Mouse (Mus musculus) midbrain, postnatal 0 days (tissue): ENCODE results near the gene Rgsl1. TPM values are rescaled to one million over a fixed set of nuclear protein-coding genes. Genes with fewer than 3 reads are reported as not detected.

Experiments used
- ATAC-seq: fragments of 200-750 bp; cut with Nextera tagmentation; 2 replicates; pipeline ENCODE4 v1.8.0; 2017; ENCODE audit warnings: moderate number of reproducible peaks, mild to moderate bottlenecking, moderate TSS enrichment, moderate library complexity; ENCODE audit not compliant: low FRiP score
- DNase-seq: peaks from one replicate; pipeline ENCODE4 v3.0.0-alpha.2; 2015; ENCODE audit warnings: low spot score
- H3K27ac ChIP-seq: fragments of 300-500 bp; sonication (generic); 2 replicates; pipeline ENCODE4 v1.5.1; 2014; ENCODE audit warnings: low read depth, mild to moderate bottlenecking, low read length, mixed read lengths
- H3K27me3 ChIP-seq: fragments of 300-500 bp; sonication (generic); 2 replicates; pipeline ENCODE4 v1.6.1; 2014; ENCODE audit warnings: low read length, control low read depth, mixed read lengths; ENCODE audit not compliant: insufficient read depth
- H3K36me3 ChIP-seq: fragments of 300-500 bp; sonication (generic); 2 replicates; pipeline ENCODE4 v1.6.1; 2014; ENCODE audit warnings: low read length, control low read depth, mixed read lengths; ENCODE audit not compliant: insufficient read depth
- H3K4me1 ChIP-seq: fragments of 300-500 bp; sonication (generic); 2 replicates; pipeline ENCODE4 v1.6.1; 2014; ENCODE audit warnings: mild to moderate bottlenecking, control low read depth, antibody characterized with exemption, low read length, mixed read lengths; ENCODE audit not compliant: insufficient read depth
- H3K4me2 ChIP-seq: fragments of 300-500 bp; sonication (generic); 2 replicates; pipeline ENCODE4 v1.6.1; 2014; ENCODE audit warnings: low read depth, mild to moderate bottlenecking, low read length, mixed read lengths; ENCODE audit not compliant: poor library complexity, severe bottlenecking
- H3K4me3 ChIP-seq: fragments of 300-500 bp; sonication (generic); 2 replicates; pipeline ENCODE4 v1.5.1; 2014; ENCODE audit warnings: low read depth, mild to moderate bottlenecking, low read length, moderate library complexity
- H3K9ac ChIP-seq: fragments of 300-500 bp; sonication (generic); replicated peaks from 2 replicates; pipeline ENCODE4 v1.6.1; 2014; ENCODE audit warnings: mild to moderate bottlenecking, low read length, moderate library complexity, mixed read lengths; ENCODE audit not compliant: poor library complexity, severe bottlenecking
- H3K9me3 ChIP-seq: fragments of 300-500 bp; sonication (generic); 2 replicates; pipeline ENCODE4 v1.6.1; 2016; ENCODE audit warnings: low read length, control low read depth
- CTCF ChIP-seq: IDR thresholded peaks from 2 replicates; pipeline ENCODE4 v1.5.1; 2016; ENCODE audit warnings: antibody characterized with exemption, mild to moderate bottlenecking
- WGBS: fragments of 180-500 bp; shearing (Covaris S2); extraction: QIAGEN DNeasy Blood & Tissue Kit; methylation state at CpG from one replicate; pipeline ENCODE4 v1.1.7; 2014; 5-methylcytosine and 5-hydroxymethylcytosine counted together
- polyA plus RNA-seq: library from polyadenylated mRNA; unstranded; fragments of >200 nt; fragmentation: Nextera tagmentation; extraction: Ambion mirVana; gene quantifications from 2 replicates; pipeline ENCODE4 v1.2.1, GENCODE M21; 2015
- total RNA-seq: library from RNA; depleted of rRNA; stranded (reverse); fragments of >200 nt; gene quantifications from 2 replicates; pipeline ENCODE4 v1.2.3, GENCODE M21; 2014

The Rgsl1 gene
- total and polyA plus RNA-seq, 2 experiments from 2014 or later: 0.05 to 0.12 TPM

DNA sequence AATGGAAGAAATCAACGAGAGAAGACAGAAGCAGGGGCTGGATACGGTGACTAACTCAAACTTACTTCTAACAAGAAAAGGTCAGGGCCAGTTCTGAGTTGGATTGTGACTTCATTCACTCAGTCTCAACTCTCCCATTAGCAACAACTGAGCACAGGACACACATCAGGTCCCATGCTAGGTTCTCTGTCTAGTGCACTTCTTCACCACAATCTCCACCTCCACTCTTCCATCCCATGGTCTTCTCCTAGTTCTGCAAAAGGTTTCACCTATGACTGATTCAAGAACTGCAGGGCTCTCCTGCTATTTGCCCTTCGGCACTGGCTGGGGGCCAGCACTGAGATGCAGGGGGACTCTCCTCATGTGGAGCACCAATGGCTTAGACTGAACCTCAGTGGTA, 49.7 kb downstream of the Rgsl1 start:
- H3K9ac ChIP-seq: no peak overlapping the region
- H3K9me3 ChIP-seq: no peaks in the 10 kb centered on the region
- DNase-seq (no peak), ATAC-seq (no peak)
- H3K4me1 ChIP-seq: no peaks in the 10 kb centered on the region
- H3K4me2 ChIP-seq: no peak overlapping the region
- H3K4me3 ChIP-seq: no peak overlapping the region
- no peak overlapping the region for H3K27ac ChIP-seq
- 91% methylated on average over 3 of the region's 3 CpGs for WGBS
- no peak for TF ChIP-seq CTCF
- H3K27me3 ChIP-seq: no peaks in the 10 kb centered on the region
- no peaks in the 10 kb centered on the region for H3K36me3 ChIP-seq

DNA sequence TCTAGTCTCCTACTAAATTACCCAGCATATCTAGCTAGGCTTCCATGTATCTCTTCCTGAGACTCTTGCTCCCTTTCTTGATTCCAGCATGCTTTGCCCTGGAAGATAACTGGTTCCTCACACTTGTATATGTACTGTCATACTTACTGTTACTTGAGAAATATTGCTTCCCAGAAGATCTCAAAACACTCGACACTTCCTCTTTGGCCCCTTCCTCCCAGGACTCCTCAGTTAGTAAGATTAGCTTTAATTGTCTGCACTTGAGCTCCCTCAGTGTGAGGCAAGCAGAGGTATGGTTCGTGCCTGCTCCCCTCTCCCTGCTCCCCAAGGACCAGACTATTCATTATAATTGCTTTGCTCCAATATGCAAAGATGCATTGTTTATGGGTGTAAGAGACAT, 53.2 kb downstream of the Rgsl1 start:
- DNase-seq: no peak
- ATAC-seq: no peak
- Histone ChIP-seq H3K4me2 (no peak overlapping the region), H3K36me3 (no peaks in the 10 kb centered on the region), H3K9ac (no peak overlapping the region), H3K27me3 (no peaks in the 10 kb centered on the region), H3K27ac (no peak overlapping the region), H3K4me3 (no peak overlapping the region), H3K4me1 (no peaks in the 10 kb centered on the region), H3K9me3 (no peaks in the 10 kb centered on the region)
- 64% methylated on average over 2 of the region's 2 CpGs for WGBS
- TF ChIP-seq CTCF: no peak

DNA sequence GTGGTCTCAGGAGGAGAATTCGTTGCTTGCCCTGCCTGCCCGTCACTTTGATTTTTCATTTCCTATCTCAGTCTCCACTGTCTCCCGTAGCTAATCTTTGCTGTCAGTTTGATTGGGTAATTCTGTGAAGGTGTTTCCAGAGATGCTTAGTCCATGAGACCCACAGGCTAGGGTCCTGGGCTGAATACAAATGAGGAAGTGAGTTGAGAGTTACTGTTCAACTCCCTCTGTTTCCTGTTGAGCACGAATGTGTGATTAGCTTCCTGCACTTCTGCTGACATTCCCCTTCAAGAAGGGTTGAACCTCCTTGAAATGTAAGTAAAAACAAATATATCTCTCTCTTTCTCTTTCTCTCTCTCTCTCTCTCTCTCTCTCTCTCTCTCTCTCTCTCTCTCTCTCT, 58.3 kb downstream of the Rgsl1 start:
- Histone ChIP-seq H3K9ac (no peak overlapping the region), H3K4me2 (no peak overlapping the region), H3K4me3 (no peak overlapping the region), H3K27me3 (no peaks in the 10 kb centered on the region), H3K4me1 (no peaks in the 10 kb centered on the region), H3K27ac (no peak overlapping the region), H3K36me3 (no peaks in the 10 kb centered on the region), H3K9me3 (no peaks in the 10 kb centered on the region)
- ATAC-seq: no peak
- no peak for DNase-seq
- TF ChIP-seq CTCF: no peak
- 56% methylated on average over 4 of the region's 4 CpGs for WGBS

DNA sequence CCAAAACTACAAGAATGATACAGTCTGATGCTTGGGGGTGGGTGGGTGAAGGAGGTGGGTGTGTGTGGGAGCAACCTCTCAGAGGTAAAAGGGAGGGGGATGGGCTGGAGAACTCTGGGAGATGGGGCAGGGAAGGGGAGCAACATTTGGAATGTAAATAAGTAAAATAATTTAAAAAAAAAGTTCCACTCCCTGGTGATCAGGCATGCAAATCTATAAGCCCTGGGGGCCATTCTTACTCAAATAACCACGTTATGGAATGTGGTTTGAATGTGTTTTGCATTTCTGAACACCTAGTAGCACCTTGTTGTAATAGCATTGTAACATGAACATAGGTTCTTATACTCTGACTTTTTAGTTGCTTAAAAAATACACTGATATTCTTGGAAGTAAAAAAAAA, 60.6 kb downstream of the Rgsl1 start:
- ATAC-seq: no peak
- WGBS: 41% methylated on average over 1 of the region's 1 CpGs
- Histone ChIP-seq H3K4me2 (no peak overlapping the region), H3K36me3 (no peaks in the 10 kb centered on the region), H3K4me1 (no peaks in the 10 kb centered on the region), H3K4me3 (no peak overlapping the region), H3K27me3 (no peaks in the 10 kb centered on the region), H3K9ac (no peak overlapping the region), H3K9me3 (no peaks in the 10 kb centered on the region), H3K27ac (no peak overlapping the region)
- no peak for DNase-seq
- no peak for TF ChIP-seq CTCF

GRCm38 (mm10) chr1:153778205-153778604, 65.7 kb downstream of the Rgsl1 start:
- Histone ChIP-seq H3K4me1 (no peaks in the 10 kb centered on the region), H3K27me3 (no peaks in the 10 kb centered on the region), H3K27ac (no peak overlapping the region), H3K9me3 (no peaks in the 10 kb centered on the region), H3K9ac (no peak overlapping the region), H3K4me3 (no peak overlapping the region), H3K36me3 (no peaks in the 10 kb centered on the region), H3K4me2 (no peak overlapping the region)
- DNase-seq (no peak), ATAC-seq (no peak)
- 92% methylated on average over 10 of the region's 10 CpGs for WGBS
- TF ChIP-seq CTCF: no peak

GRCm38 (mm10) chr1:153776257-153776656, 67.7 kb downstream of the Rgsl1 start:
- Histone ChIP-seq H3K4me1 (no peaks in the 10 kb centered on the region), H3K27me3 (no peaks in the 10 kb centered on the region), H3K4me3 (no peak overlapping the region), H3K4me2 (no peak overlapping the region), H3K36me3 (no peaks in the 10 kb centered on the region), H3K9me3 (no peaks in the 10 kb centered on the region), H3K27ac (no peak overlapping the region), H3K9ac (no peak overlapping the region)
- WGBS: 88% methylated on average over 7 of the region's 7 CpGs
- ATAC-seq (no peak), DNase-seq (no peak)
- no peak for TF ChIP-seq CTCF
